Mouse (Mus musculus): Measurements from ENCODE around the gene Slc30a1. TPM values are rescaled to one million over a fixed set of nuclear protein-coding genes. Genes with fewer than 3 reads are reported as not detected.

The Slc30a1 gene
- polyA plus RNA-seq, 1 experiment, result 16.5 TPM

- H3K4me1 ChIP-seq (ENCODE audit: control insufficient read depth, insufficient read depth, insufficient read length, low read length), result peaks cover 35% of the 10 kb centered on the region
- peaks cover 22% of the 10 kb centered on the region for H3K36me3 ChIP-seq (ENCODE audit: control insufficient read depth, insufficient read depth, low read length)
- H3K27me3 ChIP-seq (ENCODE audit: control insufficient read depth, insufficient read depth, low read length), result no peaks in the 10 kb centered on the region
- 57% methylated on average over 3 of the region's 3 CpGs for WGBS
- H3K27ac ChIP-seq (ENCODE audit: insufficient read depth, low read depth, low read length), result no peak overlapping the region
- no peak for TF ChIP-seq CTCF (IDR thresholded peaks at IDR 0.05; ENCODE audit: extremely low read depth, insufficient read length, insufficient replicate concordance, low read depth, low read length)
- TF ChIP-seq POLR2A (IDR thresholded peaks at IDR 0.05; ENCODE audit: low read depth, low read length), result no peak
- H3K4me3 ChIP-seq (ENCODE audit: low read depth, low read length), result peak overlapping the region; percentile 22; the same call in 1 of the 2 replicates
Measured at GRCm38 (mm10) chr1:191911067-191911668, 4.6 kb downstream of the Slc30a1 start.

- TF ChIP-seq POLR2A (IDR thresholded peaks at IDR 0.05; ENCODE audit: low read depth, low read length), result no peak
- no peak for TF ChIP-seq CTCF (IDR thresholded peaks at IDR 0.05; ENCODE audit: extremely low read depth, insufficient read length, insufficient replicate concordance, low read depth, low read length)
- no peak overlapping the region for H3K4me3 ChIP-seq (ENCODE audit: low read depth, low read length)
- peaks cover 14% of the 10 kb centered on the region for H3K36me3 ChIP-seq (ENCODE audit: control insufficient read depth, insufficient read depth, low read length)
- 21% methylated on average over 6 of the region's 6 CpGs for WGBS
- no peaks in the 10 kb centered on the region for H3K27me3 ChIP-seq (ENCODE audit: control insufficient read depth, insufficient read depth, low read length)
- H3K27ac ChIP-seq (ENCODE audit: insufficient read depth, low read depth, low read length), result no peak overlapping the region
- H3K4me1 ChIP-seq (ENCODE audit: control insufficient read depth, insufficient read depth, insufficient read length, low read length), result peaks cover 23% of the 10 kb centered on the region; the same call in 1 of the 2 replicates
Measured at GRCm38 (mm10) chr1:191914647-191915046, 8.1 kb downstream of the Slc30a1 start.

- Histone ChIP-seq H3K4me3 (ENCODE audit: low read depth, low read length) (no peak overlapping the region), H3K36me3 (ENCODE audit: control insufficient read depth, insufficient read depth, low read length) (peaks cover 11% of the 10 kb centered on the region), H3K27me3 (ENCODE audit: control insufficient read depth, insufficient read depth, low read length) (no peaks in the 10 kb centered on the region), H3K27ac (ENCODE audit: insufficient read depth, low read depth, low read length) (no peak overlapping the region), H3K4me1 (ENCODE audit: control insufficient read depth, insufficient read depth, insufficient read length, low read length) (peaks cover 23% of the 10 kb centered on the region; the same call in 1 of the 2 replicates)
- WGBS, result 97% methylated on average over 1 of the region's 1 CpGs
- TF ChIP-seq POLR2A (IDR thresholded peaks at IDR 0.05; ENCODE audit: low read depth, low read length), result no peak
- TF ChIP-seq CTCF (IDR thresholded peaks at IDR 0.05; ENCODE audit: extremely low read depth, insufficient read length, insufficient replicate concordance, low read depth, low read length), result no peak
Measured at GRCm38 (mm10) chr1:191915586-191915985, 9.0 kb downstream of the Slc30a1 start.

DNA sequence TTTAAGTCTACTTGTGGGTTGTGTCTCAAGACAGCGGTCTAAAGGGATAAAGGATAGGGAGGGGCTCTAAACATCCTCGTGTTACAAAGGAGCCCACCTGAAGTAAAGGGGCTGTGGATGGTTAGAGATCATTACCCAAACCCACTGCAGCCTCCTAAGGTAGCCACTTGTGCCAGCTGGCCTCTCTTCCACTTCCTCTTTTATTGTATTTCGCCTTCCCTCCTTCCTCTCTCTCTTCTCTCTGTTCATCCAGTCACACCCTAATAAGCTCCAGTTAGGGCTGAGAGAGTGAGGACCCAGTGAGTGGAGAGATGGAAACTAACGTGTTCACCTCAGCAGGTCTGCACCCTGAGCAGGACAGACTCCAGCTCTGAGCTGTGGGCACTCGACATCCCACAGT lies 10.3 kb downstream of the Slc30a1 start:
- Histone ChIP-seq H3K4me1 (ENCODE audit: control insufficient read depth, insufficient read depth, insufficient read length, low read length) (peaks cover 20% of the 10 kb centered on the region; the same call in 1 of the 2 replicates), H3K4me3 (ENCODE audit: low read depth, low read length) (no peak overlapping the region), H3K27ac (ENCODE audit: insufficient read depth, low read depth, low read length) (no peak overlapping the region), H3K36me3 (ENCODE audit: control insufficient read depth, insufficient read depth, low read length) (peaks cover 7% of the 10 kb centered on the region), H3K27me3 (ENCODE audit: control insufficient read depth, insufficient read depth, low read length) (no peaks in the 10 kb centered on the region)
- no peak for TF ChIP-seq POLR2A (IDR thresholded peaks at IDR 0.05; ENCODE audit: low read depth, low read length)
- TF ChIP-seq CTCF (IDR thresholded peaks at IDR 0.05; ENCODE audit: extremely low read depth, insufficient read length, insufficient replicate concordance, low read depth, low read length), result no peak
- 63% methylated on average over 5 of the region's 5 CpGs for WGBS

GRCm38 (mm10) chr1:191919336-191919735 lies 12.8 kb downstream of the Slc30a1 start:
- no peaks in the 10 kb centered on the region for H3K27me3 ChIP-seq (ENCODE audit: control insufficient read depth, insufficient read depth, low read length)

GRCm38 (mm10) chr1:191921701-191922100 lies 15.1 kb downstream of the Slc30a1 start:
- TF ChIP-seq POLR2A (IDR thresholded peaks at IDR 0.05; ENCODE audit: low read depth, low read length), result no peak
- TF ChIP-seq CTCF (IDR thresholded peaks at IDR 0.05; ENCODE audit: extremely low read depth, insufficient read length, insufficient replicate concordance, low read depth, low read length), result no peak
- H3K4me1 ChIP-seq (ENCODE audit: control insufficient read depth, insufficient read depth, insufficient read length, low read length), result no peaks in the 10 kb centered on the region
- no peaks in the 10 kb centered on the region for H3K36me3 ChIP-seq (ENCODE audit: control insufficient read depth, insufficient read depth, low read length)
- H3K27me3 ChIP-seq (ENCODE audit: control insufficient read depth, insufficient read depth, low read length), result no peaks in the 10 kb centered on the region
- H3K4me3 ChIP-seq (ENCODE audit: low read depth, low read length), result no peak overlapping the region
- 86% methylated on average over 3 of the region's 3 CpGs for WGBS
- H3K27ac ChIP-seq (ENCODE audit: insufficient read depth, low read depth, low read length), result no peak overlapping the region

More at GRCm38 (mm10) chr1:191919336-191919735, 12.8 kb downstream of the Slc30a1 start:
- no peak overlapping the region for H3K4me3 ChIP-seq (ENCODE audit: low read depth, low read length)
- H3K4me1 ChIP-seq (ENCODE audit: control insufficient read depth, insufficient read depth, insufficient read length, low read length), result peaks cover 12% of the 10 kb centered on the region; the same call in 1 of the 2 replicates
- no peaks in the 10 kb centered on the region for H3K36me3 ChIP-seq (ENCODE audit: control insufficient read depth, insufficient read depth, low read length)
- TF ChIP-seq POLR2A (IDR thresholded peaks at IDR 0.05; ENCODE audit: low read depth, low read length) (no peak), CTCF (IDR thresholded peaks at IDR 0.05; ENCODE audit: extremely low read depth, insufficient read length, insufficient replicate concordance, low read depth, low read length) (no peak)
- 55% methylated on average over 2 of the region's 2 CpGs for WGBS
- no peak overlapping the region for H3K27ac ChIP-seq (ENCODE audit: insufficient read depth, low read depth, low read length)

DNA sequence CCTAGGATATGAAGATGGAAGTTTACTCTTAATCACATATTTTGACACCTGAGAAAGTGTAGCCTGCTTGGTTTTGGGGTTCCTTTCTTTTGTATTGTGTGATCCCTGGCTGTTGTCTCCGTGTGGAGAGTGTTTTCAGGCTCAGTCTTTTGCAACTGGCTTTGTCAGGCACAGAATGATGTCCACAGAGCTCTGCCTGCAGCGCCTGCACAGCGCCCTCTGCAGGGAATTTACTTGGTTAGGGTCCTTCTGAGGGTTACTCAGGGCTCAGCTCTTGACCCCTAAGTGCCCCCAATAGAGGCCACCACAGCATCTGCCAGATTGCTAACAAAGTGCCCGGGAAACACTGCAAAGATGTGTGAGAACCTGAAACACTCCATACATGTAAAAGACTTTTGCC lies 18.9 kb downstream of the Slc30a1 start:
- no peaks in the 10 kb centered on the region for H3K27me3 ChIP-seq (ENCODE audit: control insufficient read depth, insufficient read depth, low read length)
- 69% methylated on average over 4 of the region's 4 CpGs for WGBS
- no peak for TF ChIP-seq CTCF (IDR thresholded peaks at IDR 0.05; ENCODE audit: extremely low read depth, insufficient read length, insufficient replicate concordance, low read depth, low read length)
- TF ChIP-seq POLR2A (IDR thresholded peaks at IDR 0.05; ENCODE audit: low read depth, low read length), result no peak
- H3K4me1 ChIP-seq (ENCODE audit: control insufficient read depth, insufficient read depth, insufficient read length, low read length), result no peaks in the 10 kb centered on the region; the same call in 1 of the 2 replicates
- H3K4me3 ChIP-seq (ENCODE audit: low read depth, low read length), result no peak overlapping the region
- H3K36me3 ChIP-seq (ENCODE audit: control insufficient read depth, insufficient read depth, low read length), result no peaks in the 10 kb centered on the region
- no peak overlapping the region for H3K27ac ChIP-seq (ENCODE audit: insufficient read depth, low read depth, low read length)

Measured in small intestine, adult 2 months (tissue).